Mouse (Mus musculus) layer of hippocampus, postnatal 25 days (tissue): ENCODE measurements at regions not wholly inside any gene's neighbourhood (a gene's known extent, or its start where the extent isn't known, plus 50 kb on each side); places are given as distances from the start of the nearest gene placed in this dataset.
"Not testable (repeated sequence)": the region's sequence is repeated elsewhere in the genome, so short reads cannot be mapped to it uniquely, and the experiment has no call there.

Source experiments
- DNase-seq, 2 experiments: peaks; one replicate each; pipeline ENCODE4 v3.0.0; 2022; ENCODE audit warnings: mixed read lengths in 2 of 2, low spot score in 1 of 2; ENCODE audit errors: extremely low spot score in 1 of 2

- no peak for DNase-seq
These were observed 2580.9 kb downstream of the Gm37988 start for GRCm38 (mm10) chr1:7388627-7389026.

- DNase-seq, result no peak
These were observed 2585.8 kb downstream of the Gm37988 start for GRCm38 (mm10) chr1:7393508-7393907.

- DNase-seq, result no peak
These were observed 2586.5 kb downstream of the Gm37988 start for GRCm38 (mm10) chr1:7394161-7394560.

- DNase-seq, result no peak
These were observed 2587.8 kb downstream of the Gm37988 start for GRCm38 (mm10) chr1:7395527-7395926.

GRCm38 (mm10) chr1:7396867-7397806 is 2589.4 kb downstream of the Gm37988 start:
- peak; percentile 37 to 65 for DNase-seq

- peak; percentile 95 to 99 for DNase-seq
These were observed 2590.2 kb downstream of the Gm37988 start for GRCm38 (mm10) chr1:7397807-7398446.

- DNase-seq, result no peak
These were observed 2591.1 kb downstream of the Gm37988 start for GRCm38 (mm10) chr1:7398678-7399218.

- DNase-seq, result not testable (repeated sequence)
These were observed 2598.0 kb downstream of the Gm37988 start for GRCm38 (mm10) chr1:7405651-7406050.

GRCm38 (mm10) chr1:7414444-7414843 is 2606.8 kb downstream of the Gm37988 start:
- no peak for DNase-seq

GRCm38 (mm10) chr1:7451660-7452155 is 2644.0 kb downstream of the Gm37988 start:
- no peak for DNase-seq

- DNase-seq, result no peak
These were observed 2647.2 kb downstream of the Gm37988 start for GRCm38 (mm10) chr1:7454931-7455330.

- DNase-seq, result no peak
These were observed 2650.2 kb downstream of the Gm37988 start for GRCm38 (mm10) chr1:7457895-7458294.

- no peak for DNase-seq
These were observed 2686.4 kb downstream of the Gm37988 start for GRCm38 (mm10) chr1:7494096-7494495.

- DNase-seq, result no peak
These were observed 2691.3 kb downstream of the Gm37988 start for GRCm38 (mm10) chr1:7499042-7499441.

- DNase-seq, result no peak
These were observed 2694.7 kb downstream of the Gm37988 start for GRCm38 (mm10) chr1:7502363-7502762.

- DNase-seq, result no peak
These were observed 2711.1 kb downstream of the Gm37988 start for GRCm38 (mm10) chr1:7518791-7519190.

GRCm38 (mm10) chr1:7533506-7533905 is 2725.8 kb downstream of the Gm37988 start:
- no peak for DNase-seq

GRCm38 (mm10) chr1:7535191-7535590 is 2727.5 kb downstream of the Gm37988 start:
- DNase-seq, result no peak

GRCm38 (mm10) chr1:7543492-7543891 is 2735.8 kb downstream of the Gm37988 start:
- no peak for DNase-seq

- no peak for DNase-seq
These were observed 2740.6 kb downstream of the Gm37988 start for GRCm38 (mm10) chr1:7548261-7548660.

GRCm38 (mm10) chr1:7574787-7575186 is 2767.1 kb downstream of the Gm37988 start:
- no peak for DNase-seq
